ENCODE assay signal across 24 mouse cellular contexts in genomic region chr14:33280921-33281320, GRCm38 (mm10).
DNase-seq lines count a peak whose midpoint lies in the region; ATAC-seq and TF ChIP-seq lines count a peak whose summit lies in the region.
"Had no signal": no experiment of that assay in that cellular context is flagged by ENCODE, and none has a peak within 500 bp of the region (broad histone marks: within the 10 kb centered on the region; RNA-seq: fewer than 3 reads in every experiment).

No protein-coding gene starts in this region.

- peak; percentile 56 to 74 for DNase-seq in heart, adult 18-20 months
- DNase-seq in lung, postnatal 0 days (ENCODE audit: low spot score), result no peak
- no peak for DNase-seq in lung, postnatal 25 days (ENCODE audit: low spot score)
- peak; percentile 47 to 60 for DNase-seq in heart, postnatal 10 days
- DNase-seq in lung, postnatal 14 days, result peak; percentile 7
- no peak for DNase-seq in urinary bladder, postnatal 4 days (ENCODE audit: low spot score in 2 of 2)
- no peak for DNase-seq in neural tube, embryonic 10.5 days (ENCODE audit: extremely low spot score, low spot score)
- DNase-seq: adrenal gland, adult 8-10 months; cerebellum, adult 2 months; cerebellum, postnatal 14 days; forebrain, postnatal 0 days; kidney, adult 18-20 months had no signal

- TF ChIP-seq EP300 in lung, postnatal 0 days (IDR thresholded peaks at IDR 0.05), result no peak

- TF ChIP-seq CTCF in lung, postnatal 0 days (IDR thresholded peaks at IDR 0.05), result no peak

- H3K27me3 ChIP-seq in heart, embryonic 11.5 days (ENCODE audit: control insufficient read depth, insufficient read depth, low read length), result no peaks in the 10 kb centered on the region
- H3K27me3 ChIP-seq in lung, postnatal 0 days (replicated peaks; ENCODE audit: insufficient read depth, low read length), result no peaks in the 10 kb centered on the region
- H3K27me3 ChIP-seq: embryonic facial prominence, embryonic 15.5 days; forebrain, embryonic 12.5 days; heart, embryonic 15.5 days; limb, embryonic 12.5 days; neural tube, embryonic 12.5 days had no signal

- H3K4me3 ChIP-seq in heart, embryonic 11.5 days (ENCODE audit: low read depth, low read length), result no peak overlapping the region
- H3K4me3 ChIP-seq in lung, postnatal 0 days (ENCODE audit: low read depth, low read length), result no peak overlapping the region
- H3K4me3 ChIP-seq: embryonic facial prominence, embryonic 15.5 days; forebrain, embryonic 12.5 days; heart, embryonic 15.5 days; left cerebral cortex, adult 2 months; limb, embryonic 12.5 days; neural tube, embryonic 12.5 days had no signal

- H3K36me3 ChIP-seq in heart, embryonic 11.5 days (ENCODE audit: control insufficient read depth, insufficient read depth, low read length), result no peaks in the 10 kb centered on the region
- H3K36me3 ChIP-seq in lung, postnatal 0 days (ENCODE audit: insufficient read depth, low read length), result no peaks in the 10 kb centered on the region
- H3K36me3 ChIP-seq: embryonic facial prominence, embryonic 15.5 days; forebrain, embryonic 12.5 days; G1E; heart, embryonic 15.5 days; limb, embryonic 12.5 days; neural tube, embryonic 12.5 days had no signal

- no peak for ATAC-seq in heart, embryonic 11.5 days (replicated peaks; ENCODE audit: insufficient number of reproducible peaks, low FRiP score, low TSS enrichment)
- ATAC-seq in lung, postnatal 0 days, result peak; percentile 41; the same call in 1 of the 2 replicates
- ATAC-seq: forebrain, postnatal 0 days; hindbrain, embryonic 16.5 days; midbrain, embryonic 16.5 days had no signal

- intact Hi-C loops in heart, postnatal 10 days (cut with DNase I), result no loop called here

- H3K9ac ChIP-seq in heart, embryonic 11.5 days (ENCODE audit: low read depth, low read length), result no peak overlapping the region
- no peak overlapping the region for H3K9ac ChIP-seq in lung, postnatal 0 days (replicated peaks; ENCODE audit: low read depth)
- H3K9ac ChIP-seq: embryonic facial prominence, embryonic 15.5 days; forebrain, embryonic 12.5 days; forebrain, postnatal 0 days; heart, embryonic 15.5 days; limb, embryonic 12.5 days; neural tube, embryonic 12.5 days had no signal

- no peaks in the 10 kb centered on the region for H3K4me1 ChIP-seq in heart, embryonic 11.5 days (ENCODE audit: control insufficient read depth, insufficient read depth, low read length)
- no peaks in the 10 kb centered on the region for H3K4me1 ChIP-seq in lung, postnatal 0 days (ENCODE audit: insufficient read depth, low read depth, low read length)
- H3K4me1 ChIP-seq: embryonic facial prominence, embryonic 15.5 days; heart, embryonic 15.5 days; limb, embryonic 12.5 days; neural tube, embryonic 12.5 days had no signal

- no peak overlapping the region for H3K27ac ChIP-seq in heart, embryonic 11.5 days (ENCODE audit: low read depth, low read length)
- H3K27ac ChIP-seq in lung, postnatal 0 days (ENCODE audit: low read length), result no peak overlapping the region
- H3K27ac ChIP-seq: embryonic facial prominence, embryonic 15.5 days; forebrain, embryonic 12.5 days; heart, embryonic 15.5 days; kidney, postnatal 0 days; left cerebral cortex, adult 2 months; limb, embryonic 12.5 days; macrophage; neural tube, embryonic 12.5 days had no signal

- no peak overlapping the region for H3K4me2 ChIP-seq in heart, embryonic 11.5 days
- no peak overlapping the region for H3K4me2 ChIP-seq in lung, postnatal 0 days (replicated peaks; ENCODE audit: low read depth, low read length)
- H3K4me2 ChIP-seq: embryonic facial prominence, embryonic 15.5 days; forebrain, embryonic 12.5 days; heart, embryonic 15.5 days; limb, embryonic 12.5 days; neural tube, embryonic 12.5 days had no signal

- WGBS in heart, embryonic 11.5 days (ENCODE audit: insufficient replicate concordance), result 85% methylated on average over 2 of the region's 2 CpGs
- WGBS in lung, postnatal 0 days, result 82% methylated on average over 2 of the region's 2 CpGs

- H3K9me3 ChIP-seq in heart, embryonic 11.5 days (replicated peaks; ENCODE audit: control insufficient read depth, low read length), result no peaks in the 10 kb centered on the region
- H3K9me3 ChIP-seq in lung, postnatal 0 days (ENCODE audit: low read length), result no peaks in the 10 kb centered on the region
- H3K9me3 ChIP-seq: embryonic facial prominence, embryonic 15.5 days; forebrain, embryonic 12.5 days; heart, embryonic 15.5 days; limb, embryonic 12.5 days; neural tube, embryonic 12.5 days had no signal

Comparison
In these comparisons a context has a peak if more than half of its experiments do, and no peak if none do; other contexts are left out.
1. DNase-seq: peak in heart, adult 18-20 months (2 of 2), heart, postnatal 10 days (2 of 2) and lung, postnatal 14 days (single experiment); none in lung, postnatal 0 days (single experiment), lung, postnatal 25 days (single experiment), urinary bladder, postnatal 4 days (0 of 2) and neural tube, embryonic 10.5 days (single experiment).